Comparison of ENCODE assay signal across 8 mouse cellular contexts in the genomic region with DNA sequence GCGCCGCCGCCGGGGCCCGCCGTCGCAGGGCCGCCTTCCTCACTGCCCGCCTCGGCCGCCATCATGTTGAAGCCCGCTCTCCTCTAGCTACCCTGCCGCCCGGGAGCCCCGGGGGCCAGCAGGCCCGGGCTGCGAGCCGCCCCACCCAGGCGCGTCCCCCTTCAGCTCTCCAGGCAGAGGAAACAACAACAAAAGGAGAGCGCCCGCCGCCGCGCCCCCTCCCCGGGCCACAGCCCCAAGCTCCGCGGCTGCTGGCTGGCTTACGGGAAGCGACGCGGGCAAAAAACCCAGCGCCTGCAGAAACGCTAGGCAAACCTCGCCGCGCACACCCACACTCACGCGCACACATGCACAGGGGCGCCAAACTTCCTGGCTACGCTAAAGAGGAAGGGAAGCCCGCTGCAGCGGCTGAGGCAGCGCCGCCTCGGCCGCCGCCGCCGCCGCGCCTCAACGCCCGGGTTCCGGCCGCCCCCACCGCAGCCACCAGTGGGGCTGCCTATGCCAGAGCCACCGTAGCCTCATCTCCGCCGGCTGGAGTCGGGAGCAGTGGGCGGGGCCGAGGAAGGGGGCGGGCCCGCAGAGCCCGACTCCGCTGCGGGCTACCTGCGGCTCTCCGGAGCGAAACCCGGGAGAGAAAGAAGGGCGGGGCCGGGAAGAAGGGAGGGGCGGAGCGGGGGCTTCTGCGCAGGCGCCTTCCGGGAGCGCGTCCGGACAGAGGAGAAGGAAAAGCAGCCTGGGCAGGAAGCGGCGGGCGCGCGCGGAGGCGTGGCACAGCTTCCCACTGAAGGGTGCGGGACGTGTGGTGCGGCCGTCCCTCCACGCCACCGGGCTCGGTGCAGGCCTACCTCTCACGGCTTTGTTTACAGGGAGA. TPM values are rescaled to one million over a fixed set of nuclear protein-coding genes. Genes with fewer than 3 reads are reported as not detected.
DNase-seq lines count a peak whose midpoint lies in the region; ATAC-seq and TF ChIP-seq lines count a peak whose summit lies in the region.

Rasa1 (minus strand) TSS at position 288 of the 871 bp plus-strand sequence.

- WGBS in forebrain, embryonic 15.5 days = under 1% methylated on average over 95 of the region's 97 CpGs
- under 1% methylated on average over 93 of the region's 97 CpGs for WGBS in lung, embryonic 14.5 days
- under 1% methylated on average over 95 of the region's 97 CpGs for WGBS in olfactory bulb, adult 2 months
- under 1% methylated on average over 96 of the region's 97 CpGs for WGBS in thymus, adult 2 months

- peak; percentile 98 for ATAC-seq in forebrain, embryonic 15.5 days (replicated peaks)
- peak; percentile 99 for ATAC-seq in lung, embryonic 14.5 days (ENCODE audit: insufficient read depth)

- peak within 1 kb of the TSS; percentile 79 for H3K9ac ChIP-seq in ES-E14 (ENCODE audit: insufficient read depth, low read depth, low read length, poor library complexity, severe bottlenecking)
- H3K9ac ChIP-seq in forebrain, embryonic 15.5 days (replicated peaks) = peak within 1 kb of the TSS; percentile 92
- peak within 1 kb of the TSS; percentile 93 for H3K9ac ChIP-seq in lung, embryonic 14.5 days

- no peaks in the 10 kb centered on the region for H3K9me3 ChIP-seq in ES-E14 (ENCODE audit: control insufficient read depth, insufficient read depth, low read depth, low read length)
- H3K9me3 ChIP-seq in forebrain, embryonic 15.5 days = no peaks in the 10 kb centered on the region
- no peaks in the 10 kb centered on the region for H3K9me3 ChIP-seq in lung, embryonic 14.5 days (ENCODE audit: low read depth, low read length)

- intact Hi-C loops in heart, postnatal 25 days (cut with DNase I) = loop anchor here (5.0 kb wide), 3 partner anchors 37 to 102 kb away; partner anchors contain the start of gene Ccnh

- TF ChIP-seq POLR2A in olfactory bulb, adult 2 months (IDR thresholded peaks at IDR 0.05; ENCODE audit: insufficient read depth, low read depth, low read length) = peak; percentile 49
- TF ChIP-seq POLR2A in thymus, adult 2 months (IDR thresholded peaks at IDR 0.05; ENCODE audit: control insufficient read depth, extremely low read depth, insufficient read depth, low read length, poor library complexity) = peak; percentile 62

- peak within 1 kb of the TSS; percentile 91 to 98 for H3K4me3 ChIP-seq in ES-E14 (ENCODE audit: insufficient read depth in 1 of 2, low read depth in 1 of 2, low read length in 2 of 2, poor library complexity in 1 of 2, severe bottlenecking in 1 of 2)
- peak within 1 kb of the TSS; percentile 91 for H3K4me3 ChIP-seq in forebrain, embryonic 15.5 days
- H3K4me3 ChIP-seq in layer of hippocampus, adult 2 months = peak within 1 kb of the TSS; percentile 91
- peak within 1 kb of the TSS; percentile 94 for H3K4me3 ChIP-seq in lung, embryonic 14.5 days (ENCODE audit: low read depth, low read length)
- peak within 1 kb of the TSS; percentile 62 for H3K4me3 ChIP-seq in olfactory bulb, adult 2 months (ENCODE audit: insufficient read depth, low read depth, low read length)
- H3K4me3 ChIP-seq in thymus, adult 2 months (ENCODE audit: control insufficient read depth, insufficient read depth, low read length) = peak within 1 kb of the TSS; percentile 63

- no peaks in the 10 kb centered on the region for H3K27me3 ChIP-seq in forebrain, embryonic 15.5 days
- no peaks in the 10 kb centered on the region for H3K27me3 ChIP-seq in lung, embryonic 14.5 days (ENCODE audit: insufficient read depth, low read length)
- H3K27me3 ChIP-seq in thymus, adult 2 months (ENCODE audit: control insufficient read depth, insufficient read depth, low read length) = no peaks in the 10 kb centered on the region

- peak; percentile 90 for DNase-seq in ES-E14 (ENCODE audit: low read depth, low spot score)
- DNase-seq in cerebellum, adult 11-12 months = peak; percentile 97
- peak; percentile 91 for DNase-seq in heart, postnatal 25 days (ENCODE audit: low spot score)
- DNase-seq in layer of hippocampus, adult 2 months (ENCODE audit: low spot score in 2 of 2) = peak; percentile 92 to 93
- peak; percentile 97 for DNase-seq in lung, embryonic 14.5 days
- DNase-seq in thymus, adult 2 months = peak; percentile 92

- peaks cover 0 to 5% of the 10 kb centered on the region in 2 experiments; a peak in 1 of 4 replicates for H3K4me1 ChIP-seq in ES-E14 (ENCODE audit: control insufficient read depth in 2 of 2, insufficient read depth in 2 of 2, low read length in 2 of 2, poor library complexity in 1 of 2)
- H3K4me1 ChIP-seq in forebrain, embryonic 15.5 days = peaks cover 12% of the 10 kb centered on the region
- H3K4me1 ChIP-seq in lung, embryonic 14.5 days (ENCODE audit: insufficient read depth) = no peaks in the 10 kb centered on the region; the same call in 1 of the 2 replicates
- no peaks in the 10 kb centered on the region for H3K4me1 ChIP-seq in olfactory bulb, adult 2 months (ENCODE audit: control insufficient read depth, insufficient read depth, low read length)
- no peaks in the 10 kb centered on the region for H3K4me1 ChIP-seq in thymus, adult 2 months (replicated peaks; ENCODE audit: control insufficient read depth, insufficient read depth, low read length)

- TF ChIP-seq CTCF in layer of hippocampus, adult 2 months (conservative IDR thresholded peaks at IDR 0.05) = no peak
- TF ChIP-seq CTCF in lung, embryonic 14.5 days (IDR thresholded peaks at IDR 0.05; ENCODE audit: low read depth) = no peak
- TF ChIP-seq CTCF in olfactory bulb, adult 2 months (IDR thresholded peaks at IDR 0.05; ENCODE audit: insufficient read depth, low read depth, low read length) = no peak
- peak; percentile 39; the same call in 1 of the 2 replicates for TF ChIP-seq CTCF in thymus, adult 2 months (IDR thresholded peaks at IDR 0.05; ENCODE audit: borderline replicate concordance, control insufficient read depth, extremely low read depth, insufficient read depth, low read length, poor library complexity)

- no peaks in the 10 kb centered on the region for H3K36me3 ChIP-seq in ES-E14 (ENCODE audit: control insufficient read depth, insufficient read depth, low read length, poor library complexity, severe bottlenecking)
- H3K36me3 ChIP-seq in forebrain, embryonic 15.5 days = no peaks in the 10 kb centered on the region
- H3K36me3 ChIP-seq in lung, embryonic 14.5 days (ENCODE audit: insufficient read depth) = no peaks in the 10 kb centered on the region
- no peaks in the 10 kb centered on the region for H3K36me3 ChIP-seq in thymus, adult 2 months (ENCODE audit: control insufficient read depth, insufficient read depth, low read length)

- H3K4me2 ChIP-seq in forebrain, embryonic 15.5 days (replicated peaks) = peak within 1 kb of the TSS; percentile 49
- peak within 1 kb of the TSS; percentile 68 for H3K4me2 ChIP-seq in lung, embryonic 14.5 days

- H3K27ac ChIP-seq in ES-E14 (ENCODE audit: insufficient read depth, low read depth, low read length, poor library complexity, severe bottlenecking) = peak within 1 kb of the TSS; percentile 92
- peak within 1 kb of the TSS; percentile 98 for H3K27ac ChIP-seq in forebrain, embryonic 15.5 days (replicated peaks)
- peak within 1 kb of the TSS; percentile 99 for H3K27ac ChIP-seq in layer of hippocampus, adult 2 months
- peak within 1 kb of the TSS; percentile 99 for H3K27ac ChIP-seq in lung, embryonic 14.5 days (ENCODE audit: low read depth)
- peak within 1 kb of the TSS; percentile 89 for H3K27ac ChIP-seq in olfactory bulb, adult 2 months (ENCODE audit: insufficient read depth, low read depth, low read length)
- peak within 1 kb of the TSS; percentile 75 for H3K27ac ChIP-seq in thymus, adult 2 months (ENCODE audit: control insufficient read depth, insufficient read depth, low read length)

- in situ Hi-C loops in ES-E14 (cut with MboI; ENCODE audit: low sequenced_read_pairs in 2 of 2, unreplicated experiment in 2 of 2) = no loop called here

TF ChIP-seq in ES-E14, 5 proteins besides CTCF, POLR2A, EP300 and RAD21:
- TF ChIP-seq MAFK (IDR thresholded peaks at IDR 0.05; ENCODE audit: insufficient read depth, low read depth, low read length) = no peak
- TF ChIP-seq CHD2 (IDR thresholded peaks at IDR 0.05; ENCODE audit: low read depth, low read length) = no peak
- no peak for TF ChIP-seq ZNF384 (IDR thresholded peaks at IDR 0.05; ENCODE audit: low read depth, low read length)
- no peak for TF ChIP-seq ZC3H11A (IDR thresholded peaks at IDR 0.05; ENCODE audit: borderline replicate concordance, low read depth, low read length)
- TF ChIP-seq HCFC1 (IDR thresholded peaks at IDR 0.05; ENCODE audit: borderline replicate concordance, insufficient read depth, low read length) = no peak; the same call in 1 of the 2 replicates

RNA-seq across cellular contexts. Expression of gene Rasa1, which starts in this region (rescaled TPM):
- 28.6 and 34.8 TPM in 2 replicates for total RNA-seq in ES-E14 (2012; rRNA removed)
- 75.1 and 75.5 TPM in 2 replicates for polyA plus RNA-seq in forebrain, embryonic 15.5 days (2015; fragmentation: Nextera tagmentation; extraction: Ambion mirVana)
- 10 to 100 TPM; 25.1 to 30.7 TPM for total RNA-seq in heart, postnatal 25 days (2021)
- total RNA-seq in layer of hippocampus, adult 2 months (2021) = 10 to 100 TPM; 68.7 to 76.2 TPM
- polyA plus RNA-seq in lung, embryonic 14.5 days (2014; fragmentation: Nextera tagmentation; extraction: Ambion mirVana) = 65.0 TPM in 2 replicates
- 280 TPM in 1 of 2 replicates, not detected in the other for polyA plus RNA-seq in olfactory bulb, adult 2 months (2012; ENCODE audit: insufficient read depth, insufficient read length, low replicate concordance, missing spikeins)
- polyA plus RNA-seq in thymus, adult 2 months (2012; rRNA removed) = 17.3 and 19.8 TPM in 2 replicates

Comparison
In these comparisons a context has a peak if more than half of its experiments do, and no peak if none do; other contexts are left out.
1. Peak in every context shown above with its lines: DNase-seq, ATAC-seq, H3K4me3 ChIP-seq and H3K27ac ChIP-seq.